Mouse (Mus musculus) neural tube, embryonic 12.5 days (tissue): Measurements from ENCODE around the gene Nkx1-1. TPM values are rescaled to one million over a fixed set of nuclear protein-coding genes. Genes with fewer than 3 reads are reported as not detected.

Experiments used
- ATAC-seq: fragments of 200-750 bp; cut with Nextera tagmentation; 2 replicates; pipeline ENCODE4 v1.8.0; 2017; ENCODE audit warnings: low read depth, mild to moderate bottlenecking, moderate TSS enrichment, moderate library complexity; ENCODE audit not compliant: low FRiP score
- H3K27ac ChIP-seq: fragments of 300-500 bp; sonication (generic); 2 replicates; pipeline ENCODE4 v1.5.1; 2016
- H3K27me3 ChIP-seq: fragments of 300-500 bp; sonication (generic); replicated peaks from 2 replicates; pipeline ENCODE4 v1.6.1; 2016; ENCODE audit warnings: mild to moderate bottlenecking
- H3K36me3 ChIP-seq: fragments of 300-500 bp; sonication (generic); 2 replicates; pipeline ENCODE4 v1.6.1; 2016; ENCODE audit warnings: mild to moderate bottlenecking
- H3K4me1 ChIP-seq: fragments of 300-500 bp; sonication (generic); 2 replicates; pipeline ENCODE4 v1.6.1; 2016
- H3K4me2 ChIP-seq: fragments of 300-500 bp; sonication (generic); replicated peaks from 2 replicates; pipeline ENCODE4 v1.6.1; 2016; ENCODE audit warnings: mild to moderate bottlenecking
- H3K4me3 ChIP-seq: fragments of 300-500 bp; sonication (generic); 2 replicates; pipeline ENCODE4 v1.5.1; 2016
- H3K9ac ChIP-seq: fragments of 300-500 bp; sonication (generic); 2 replicates; pipeline ENCODE4 v1.6.1; 2016; ENCODE audit warnings: mild to moderate bottlenecking
- H3K9me3 ChIP-seq: fragments of 300-500 bp; sonication (generic); 2 replicates; pipeline ENCODE4 v1.6.1; 2016; ENCODE audit warnings: mild to moderate bottlenecking
- WGBS: fragments of 180-500 bp; shearing (Covaris S2); methylation state at CpG from one replicate; pipeline ENCODE4 v1.1.7; 2016; 5-methylcytosine and 5-hydroxymethylcytosine counted together
- polyA plus RNA-seq: library from polyadenylated mRNA; unstranded; fragments of >200 nt; fragmentation: Nextera tagmentation; extraction: Ambion mirVana; gene quantifications from 2 replicates; pipeline ENCODE4 v1.2.1, GENCODE M21; 2016

The Nkx1-1 gene
- polyA plus RNA-seq, 1 experiment from 2014 or later = 2.8 TPM

- Histone ChIP-seq H3K4me3 (peak overlapping the region; percentile 9; the same call in 1 of the 2 replicates), H3K27me3 (peaks cover 96% of the 10 kb centered on the region), H3K36me3 (no peaks in the 10 kb centered on the region), H3K9me3 (no peaks in the 10 kb centered on the region), H3K27ac (no peak overlapping the region), H3K9ac (no peak overlapping the region), H3K4me1 (peaks cover 20% of the 10 kb centered on the region), H3K4me2 (no peak overlapping the region)
- no peak for ATAC-seq
- WGBS = under 1% methylated on average over 4 of the region's 4 CpGs
Measured at GRCm38 (mm10) chr5:33435941-33436340, 2.2 kb upstream of the Nkx1-1 start.

GRCm38 (mm10) chr5:33435151-33435550 lies 1.4 kb upstream of the Nkx1-1 start:
- Histone ChIP-seq H3K27ac (no peak overlapping the region), H3K36me3 (no peaks in the 10 kb centered on the region), H3K27me3 (peaks cover 97% of the 10 kb centered on the region), H3K4me1 (peaks cover 26% of the 10 kb centered on the region), H3K4me3 (no peak overlapping the region), H3K9me3 (no peaks in the 10 kb centered on the region), H3K9ac (no peak overlapping the region), H3K4me2 (no peak overlapping the region)
- 2% methylated on average over 26 of the region's 26 CpGs for WGBS
- no peak for ATAC-seq

- Histone ChIP-seq H3K4me2 (peak overlapping the region; percentile 48), H3K4me1 (peaks cover 26% of the 10 kb centered on the region), H3K27me3 (peaks cover 100% of the 10 kb centered on the region), H3K36me3 (no peaks in the 10 kb centered on the region), H3K27ac (no peak overlapping the region), H3K9ac (peak overlapping the region; percentile 19; the same call in 1 of the 2 replicates), H3K4me3 (peak overlapping the region; percentile 23), H3K9me3 (no peaks in the 10 kb centered on the region)
- WGBS = under 1% methylated on average over 60 of the region's 60 CpGs
- ATAC-seq = no peak; the same call in 1 of the 2 replicates
Measured at GRCm38 (mm10) chr5:33434141-33434780, 485 bp upstream of the Nkx1-1 start.

- Histone ChIP-seq H3K4me2 (no peak overlapping the region), H3K9me3 (no peaks in the 10 kb centered on the region), H3K4me1 (peaks cover 26% of the 10 kb centered on the region), H3K36me3 (no peaks in the 10 kb centered on the region), H3K4me3 (peak overlapping the region; percentile 24; the same call in 1 of the 2 replicates), H3K9ac (no peak overlapping the region), H3K27ac (no peak overlapping the region), H3K27me3 (peaks cover 100% of the 10 kb centered on the region)
- no peak for ATAC-seq
- whole genome bisulfite sequencing = 1% methylated on average over 39 of the region's 39 CpGs
Measured at GRCm38 (mm10) chr5:33432057-33432935, 1.5 kb downstream of the Nkx1-1 start.

- Histone ChIP-seq H3K9ac (peak overlapping the region; percentile 44), H3K27me3 (peaks cover 100% of the 10 kb centered on the region), H3K27ac (no peak overlapping the region), H3K4me2 (peak overlapping the region; percentile 49), H3K4me3 (peak overlapping the region; percentile 24), H3K36me3 (no peaks in the 10 kb centered on the region), H3K9me3 (no peaks in the 10 kb centered on the region), H3K4me1 (peaks cover 26% of the 10 kb centered on the region)
- no peak for ATAC-seq
- WGBS = under 1% methylated on average over 77 of the region's 77 CpGs
Measured at GRCm38 (mm10) chr5:33431173-33432005, 2.4 kb downstream of the Nkx1-1 start.

GRCm38 (mm10) chr5:33430511-33431172 lies 3.1 kb downstream of the Nkx1-1 start:
- Histone ChIP-seq H3K9ac (peak overlapping the region; percentile 44; the same call in 1 of the 2 replicates), H3K27me3 (peaks cover 94% of the 10 kb centered on the region), H3K27ac (no peak overlapping the region), H3K4me3 (peak overlapping the region; percentile 24), H3K4me1 (peaks cover 26% of the 10 kb centered on the region), H3K4me2 (peak overlapping the region; percentile 49), H3K36me3 (no peaks in the 10 kb centered on the region), H3K9me3 (no peaks in the 10 kb centered on the region)
- WGBS = 2% methylated on average over 64 of the region's 64 CpGs
- ATAC-seq = no peak

GRCm38 (mm10) chr5:33430106-33430505 lies 3.7 kb downstream of the Nkx1-1 start:
- no peaks in the 10 kb centered on the region for H3K36me3 ChIP-seq
- peak overlapping the region; percentile 49 for H3K4me2 ChIP-seq
- no peak for ATAC-seq
- 0 out of 2 replicates have a peak overlapping the region, but pooled peaks have one; percentile 24 for H3K4me3 ChIP-seq
- WGBS = 2% methylated on average over 16 of the region's 16 CpGs
- H3K27me3 ChIP-seq = peaks cover 93% of the 10 kb centered on the region
- H3K4me1 ChIP-seq = peaks cover 26% of the 10 kb centered on the region
- H3K9ac ChIP-seq = no peak overlapping the region
- no peak overlapping the region for H3K27ac ChIP-seq
- H3K9me3 ChIP-seq = no peaks in the 10 kb centered on the region

- H3K36me3 ChIP-seq = no peaks in the 10 kb centered on the region
- peaks cover 77% of the 10 kb centered on the region for H3K27me3 ChIP-seq
- H3K9me3 ChIP-seq = no peaks in the 10 kb centered on the region
- H3K27ac ChIP-seq = no peak overlapping the region
- no peak overlapping the region for H3K4me3 ChIP-seq
- ATAC-seq = no peak
- H3K9ac ChIP-seq = no peak overlapping the region
- no peak overlapping the region for H3K4me2 ChIP-seq
- peaks cover 11% of the 10 kb centered on the region; the same call in 1 of the 2 replicates for H3K4me1 ChIP-seq
Measured at GRCm38 (mm10) chr5:33427461-33427860, 6.3 kb downstream of the Nkx1-1 start.

GRCm38 (mm10) chr5:33420313-33420712 lies 13.5 kb downstream of the Nkx1-1 start:
- H3K27me3 ChIP-seq = peaks cover 12% of the 10 kb centered on the region
- H3K9me3 ChIP-seq = no peaks in the 10 kb centered on the region
- ATAC-seq = no peak
- no peak overlapping the region for H3K27ac ChIP-seq
- H3K4me3 ChIP-seq = no peak overlapping the region
- 79% methylated on average over 3 of the region's 3 CpGs for WGBS
- no peak overlapping the region for H3K9ac ChIP-seq
- H3K36me3 ChIP-seq = peaks cover 10% of the 10 kb centered on the region; the same call in 1 of the 2 replicates
- H3K4me2 ChIP-seq = no peak overlapping the region
- H3K4me1 ChIP-seq = no peaks in the 10 kb centered on the region

- Histone ChIP-seq H3K9ac (no peak overlapping the region), H3K9me3 (no peaks in the 10 kb centered on the region), H3K4me3 (no peak overlapping the region), H3K4me2 (no peak overlapping the region), H3K36me3 (no peaks in the 10 kb centered on the region), H3K27ac (no peak overlapping the region), H3K27me3 (no peaks in the 10 kb centered on the region), H3K4me1 (peaks cover 4% of the 10 kb centered on the region)
- no peak for ATAC-seq
- WGBS = 55% methylated on average over 12 of the region's 12 CpGs
Measured at GRCm38 (mm10) chr5:33400819-33401218, 33.0 kb downstream of the Nkx1-1 start.

GRCm38 (mm10) chr5:33396828-33397227 lies 36.9 kb downstream of the Nkx1-1 start:
- no peak for ATAC-seq

More at GRCm38 (mm10) chr5:33396828-33397227, 36.9 kb downstream of the Nkx1-1 start:
- 82% methylated on average over 7 of the region's 7 CpGs for WGBS
- Histone ChIP-seq H3K4me3 (no peak overlapping the region), H3K9me3 (no peaks in the 10 kb centered on the region), H3K4me2 (no peak overlapping the region), H3K9ac (no peak overlapping the region), H3K4me1 (peaks cover 4% of the 10 kb centered on the region), H3K27me3 (no peaks in the 10 kb centered on the region), H3K27ac (no peak overlapping the region), H3K36me3 (peaks cover 3% of the 10 kb centered on the region; the same call in 1 of the 2 replicates)
